14 mouse cellular contexts compared by ENCODE assay signal in the genomic region with DNA sequence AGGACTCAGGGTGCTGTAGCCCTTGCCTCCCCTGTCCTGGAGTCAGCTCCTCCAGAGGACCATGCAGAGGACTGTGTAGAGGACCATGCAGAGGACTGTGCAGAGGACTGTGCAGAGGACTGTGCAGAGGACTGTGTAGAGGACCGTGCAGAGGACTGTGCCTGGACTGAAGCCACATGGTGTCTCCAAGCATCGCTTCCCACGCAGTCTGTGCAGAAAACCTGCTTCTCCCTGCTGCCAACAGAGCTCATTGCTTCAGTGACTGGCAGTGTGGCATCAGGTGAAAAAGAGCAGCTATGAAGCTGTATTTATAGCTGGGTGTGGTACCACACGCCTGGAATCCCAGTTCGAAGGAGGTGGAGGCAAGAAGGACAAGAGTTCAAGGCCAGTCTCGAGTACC.
DNase-seq lines count a peak whose midpoint lies in the region; ATAC-seq and TF ChIP-seq lines count a peak whose summit lies in the region.
"Had no signal": no experiment of that assay in that cellular context is flagged by ENCODE, and none has a peak within 500 bp of the region (broad histone marks: within the 10 kb centered on the region; RNA-seq: fewer than 3 reads in every experiment).

No protein-coding gene starts in this region.

- H3K9ac ChIP-seq in intestine, postnatal 0 days (ENCODE audit: low read depth, low read length): no peak overlapping the region
- H3K9ac ChIP-seq: liver, embryonic 13.5 days; neural tube, embryonic 12.5 days had no signal

- no peak overlapping the region for H3K4me2 ChIP-seq in intestine, postnatal 0 days (replicated peaks; ENCODE audit: low read depth)
- H3K4me2 ChIP-seq: liver, embryonic 13.5 days; neural tube, embryonic 12.5 days had no signal

- H3K4me1 ChIP-seq in intestine, postnatal 0 days (replicated peaks; ENCODE audit: control insufficient read depth, insufficient read depth, low read length): no peaks in the 10 kb centered on the region
- H3K4me1 ChIP-seq: neural tube, embryonic 12.5 days had no signal

- DNase-seq in cerebellum, adult 8-10 months: peak; percentile 16
- DNase-seq in layer of hippocampus, adult 11-12 months (ENCODE audit: low spot score): peak; percentile 79
- DNase-seq in left cerebral cortex, adult 8-10 months (ENCODE audit: low spot score in 2 of 2): peak; percentile 30 to 83
- DNase-seq in right cerebral cortex, postnatal 4 days: peak; percentile 43
- no peak for DNase-seq in urinary bladder, adult 18-20 months (ENCODE audit: low spot score in 2 of 2)
- no peak for DNase-seq in urinary bladder, postnatal 14 days (ENCODE audit: low spot score)
- DNase-seq: gastrocnemius, postnatal 14 days; heart, postnatal 10 days; kidney, postnatal 25 days; liver, embryonic 13.5 days; midbrain, embryonic 14.5 days had no signal

- H3K27me3 ChIP-seq in intestine, postnatal 0 days (replicated peaks; ENCODE audit: control insufficient read depth, insufficient read depth, low read length): no peaks in the 10 kb centered on the region
- H3K27me3 ChIP-seq: liver, embryonic 13.5 days; neural tube, embryonic 12.5 days had no signal

- H3K4me3 ChIP-seq in intestine, postnatal 0 days (ENCODE audit: low read depth, low read length): no peak overlapping the region
- H3K4me3 ChIP-seq: liver, embryonic 13.5 days; neural tube, embryonic 12.5 days had no signal

- no peak overlapping the region for H3K27ac ChIP-seq in intestine, postnatal 0 days (ENCODE audit: low read depth, low read length)
- H3K27ac ChIP-seq: liver, embryonic 13.5 days; neural tube, embryonic 12.5 days had no signal

- 55% methylated on average over 6 of the region's 6 CpGs for WGBS in intestine, postnatal 0 days

- no peaks in the 10 kb centered on the region for H3K9me3 ChIP-seq in intestine, postnatal 0 days (ENCODE audit: control insufficient read depth)
- H3K9me3 ChIP-seq: liver, embryonic 13.5 days; neural tube, embryonic 12.5 days had no signal

- H3K36me3 ChIP-seq in intestine, postnatal 0 days (ENCODE audit: control insufficient read depth, insufficient read depth): no peaks in the 10 kb centered on the region
- H3K36me3 ChIP-seq: liver, embryonic 13.5 days; neural tube, embryonic 12.5 days had no signal

- no peak for ATAC-seq in cerebellum, adult (ENCODE audit: insufficient number of reproducible peaks, low FRiP score, low TSS enrichment)
- ATAC-seq in intestine, postnatal 0 days: no peak

- TF ChIP-seq CTCF in intestine, postnatal 0 days (IDR thresholded peaks at IDR 0.05; ENCODE audit: low read depth): no peak

Comparison
In these comparisons a context has a peak if more than half of its experiments do, and no peak if none do; other contexts are left out.
1. DNase-seq: peak in cerebellum, adult 8-10 months (single experiment), layer of hippocampus, adult 11-12 months (single experiment), left cerebral cortex, adult 8-10 months (2 of 2) and right cerebral cortex, postnatal 4 days (single experiment); none in urinary bladder, adult 18-20 months (0 of 2) and urinary bladder, postnatal 14 days (single experiment).